Mouse (Mus musculus): Measurements from ENCODE around the gene Emb. TPM values are rescaled to one million over a fixed set of nuclear protein-coding genes. Genes with fewer than 3 reads are reported as not detected.

Gene Emb
- total and polyA plus RNA-seq, 3 experiments, result 2.7 to 9.3 (median 8.8) TPM

DNA sequence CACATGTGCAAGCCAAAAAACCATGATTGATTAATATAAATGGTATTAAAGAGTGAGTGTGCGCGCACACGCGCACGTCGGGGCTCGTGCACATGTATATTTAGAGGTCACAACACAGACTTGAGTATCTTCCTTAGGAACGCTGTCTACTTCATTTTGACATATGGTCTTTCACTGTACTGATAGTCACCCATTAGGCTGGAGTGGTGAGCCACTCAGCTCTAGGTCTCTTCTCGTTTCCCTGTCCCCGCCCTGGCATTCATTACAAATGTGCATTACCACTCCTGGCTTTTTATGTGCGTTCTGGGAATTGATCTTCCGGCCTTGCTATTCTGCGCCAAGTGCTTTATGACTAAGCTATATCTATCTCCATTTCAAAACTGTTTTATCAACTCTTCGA lies 59.6 kb downstream of the Emb start:
- H3K27me3 ChIP-seq (ENCODE audit: control insufficient read depth, insufficient read depth, low read length), result no peaks in the 10 kb centered on the region; the same call in 1 of the 2 replicates
- no peaks in the 10 kb centered on the region for H3K4me1 ChIP-seq (ENCODE audit: control insufficient read depth, insufficient read depth, low read length)
- H3K36me3 ChIP-seq (ENCODE audit: control insufficient read depth, insufficient read depth, low read length), result no peaks in the 10 kb centered on the region
- WGBS, result 93% methylated on average over 14 of the region's 14 CpGs
- H3K79me2 ChIP-seq (replicated peaks; ENCODE audit: control insufficient read depth, insufficient read depth, low read length), result no peaks in the 10 kb centered on the region
- no peak overlapping the region for H3K4me3 ChIP-seq
- no peak overlapping the region for H3K27ac ChIP-seq
- no peak overlapping the region for H3K9ac ChIP-seq (ENCODE audit: low read depth, low read length)
- DNase-seq, result no peak
- TF ChIP-seq POLR2A (IDR thresholded peaks at IDR 0.05; ENCODE audit: insufficient read depth, low read depth, low read length), result no peak
- no peak for TF ChIP-seq CTCF (IDR thresholded peaks at IDR 0.05)
- TF ChIP-seq EP300 (IDR thresholded peaks at IDR 0.05; ENCODE audit: insufficient read depth, low read depth, low read length), result no peak
- intact Hi-C loops (cut with DNase I), result no loop called here

DNA sequence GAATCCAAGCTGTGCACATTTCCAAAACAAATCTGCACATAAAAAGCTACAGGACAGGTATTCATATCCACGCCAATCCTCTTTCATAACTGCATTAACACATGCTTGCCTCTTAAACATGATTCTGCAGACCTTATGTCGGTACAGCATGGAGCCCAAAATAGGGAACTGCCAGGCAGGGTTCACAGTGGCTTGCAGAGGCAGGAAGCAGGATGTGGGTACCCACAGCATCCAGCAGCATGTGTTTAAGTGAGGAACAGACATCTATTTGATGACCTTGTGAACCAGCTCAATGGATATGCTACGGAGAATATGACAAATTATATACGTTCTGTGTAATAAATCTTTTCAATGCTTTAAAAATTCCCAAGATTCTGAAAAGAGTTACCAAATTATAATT lies 75.7 kb downstream of the Emb start:
- intact Hi-C loops (cut with DNase I), result no loop called here
- 79% methylated on average over 4 of the region's 4 CpGs for WGBS
- peak in 1 of 2 experiments; percentile 33 for DNase-seq
- no peaks in the 10 kb centered on the region for H3K36me3 ChIP-seq (ENCODE audit: control insufficient read depth, insufficient read depth, low read length)
- no peaks in the 10 kb centered on the region for H3K4me1 ChIP-seq (ENCODE audit: control insufficient read depth, insufficient read depth, low read length)
- H3K27ac ChIP-seq, result no peak overlapping the region
- H3K9ac ChIP-seq (ENCODE audit: low read depth, low read length), result no peak overlapping the region
- no peaks in the 10 kb centered on the region for H3K27me3 ChIP-seq (ENCODE audit: control insufficient read depth, insufficient read depth, low read length)
- H3K79me2 ChIP-seq (replicated peaks; ENCODE audit: control insufficient read depth, insufficient read depth, low read length), result no peaks in the 10 kb centered on the region
- TF ChIP-seq CTCF (IDR thresholded peaks at IDR 0.05) (no peak), POLR2A (IDR thresholded peaks at IDR 0.05; ENCODE audit: insufficient read depth, low read depth, low read length) (no peak), EP300 (IDR thresholded peaks at IDR 0.05; ENCODE audit: insufficient read depth, low read depth, low read length) (no peak)
- no peak overlapping the region for H3K4me3 ChIP-seq

DNA sequence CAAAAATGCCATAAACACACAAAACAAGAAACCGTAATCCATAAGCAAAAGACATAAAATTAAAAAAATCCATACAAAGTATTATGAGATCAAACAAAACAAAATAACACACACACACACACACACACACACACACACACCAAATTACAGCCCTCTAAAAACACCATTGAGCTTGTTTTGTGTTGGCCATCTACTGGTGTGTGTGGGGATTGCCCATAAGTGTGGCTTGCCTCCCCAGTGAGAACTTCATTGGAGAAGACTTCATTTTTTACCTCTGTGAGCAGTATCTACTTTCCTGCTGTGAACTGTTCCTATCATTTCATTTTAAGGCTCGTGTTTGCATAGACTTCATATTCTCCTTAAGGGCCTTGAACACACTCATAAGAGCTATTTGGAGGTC lies 78.6 kb downstream of the Emb start:
- Histone ChIP-seq H3K27me3 (ENCODE audit: control insufficient read depth, insufficient read depth, low read length) (no peaks in the 10 kb centered on the region), H3K79me2 (replicated peaks; ENCODE audit: control insufficient read depth, insufficient read depth, low read length) (no peaks in the 10 kb centered on the region), H3K4me3 (no peak overlapping the region), H3K9ac (ENCODE audit: low read depth, low read length) (no peak overlapping the region), H3K4me1 (ENCODE audit: control insufficient read depth, insufficient read depth, low read length) (0 out of 2 replicates have a peak, but pooled peaks cover 1% of the 10 kb centered on the region), H3K36me3 (ENCODE audit: control insufficient read depth, insufficient read depth, low read length) (no peaks in the 10 kb centered on the region), H3K27ac (no peak overlapping the region)
- TF ChIP-seq POLR2A (IDR thresholded peaks at IDR 0.05; ENCODE audit: insufficient read depth, low read depth, low read length) (no peak), EP300 (IDR thresholded peaks at IDR 0.05; ENCODE audit: insufficient read depth, low read depth, low read length) (no peak), CTCF (IDR thresholded peaks at IDR 0.05) (no peak)
- DNase-seq, result no peak
- WGBS, result 88% methylated on average over 2 of the region's 2 CpGs
- intact Hi-C loops (cut with DNase I), result loop anchor here (5.0 kb wide), 1 partner anchor 150 kb away; no protein-coding TSS in a partner anchor

DNA sequence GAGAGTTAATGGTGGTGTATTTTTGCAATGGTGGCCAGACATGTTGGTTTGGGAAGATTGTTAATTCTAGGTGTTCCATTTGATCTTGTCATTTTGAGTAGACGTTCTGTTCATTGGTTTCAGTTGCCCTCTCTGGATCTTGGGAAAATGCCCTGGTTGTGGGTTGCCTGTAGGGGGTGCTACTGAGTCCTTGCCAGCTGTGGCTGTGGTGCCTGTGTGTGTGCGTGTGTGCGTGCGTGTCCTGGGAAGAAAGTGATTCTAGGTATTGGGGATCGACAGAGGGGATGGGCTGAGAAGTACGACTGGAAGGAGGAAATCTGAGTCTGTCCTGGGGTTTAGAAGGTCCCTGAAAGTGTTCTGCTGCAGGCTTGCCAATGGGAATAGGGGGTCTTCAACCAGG lies 79.1 kb downstream of the Emb start:
- Histone ChIP-seq H3K4me1 (ENCODE audit: control insufficient read depth, insufficient read depth, low read length) (0 out of 2 replicates have a peak, but pooled peaks cover 1% of the 10 kb centered on the region), H3K4me3 (no peak overlapping the region), H3K36me3 (ENCODE audit: control insufficient read depth, insufficient read depth, low read length) (no peaks in the 10 kb centered on the region), H3K79me2 (replicated peaks; ENCODE audit: control insufficient read depth, insufficient read depth, low read length) (no peaks in the 10 kb centered on the region), H3K27me3 (ENCODE audit: control insufficient read depth, insufficient read depth, low read length) (no peaks in the 10 kb centered on the region), H3K27ac (no peak overlapping the region), H3K9ac (ENCODE audit: low read depth, low read length) (no peak overlapping the region)
- TF ChIP-seq EP300 (IDR thresholded peaks at IDR 0.05; ENCODE audit: insufficient read depth, low read depth, low read length), result no peak
- no peak for TF ChIP-seq CTCF (IDR thresholded peaks at IDR 0.05)
- no peak for TF ChIP-seq POLR2A (IDR thresholded peaks at IDR 0.05; ENCODE audit: insufficient read depth, low read depth, low read length)
- intact Hi-C loops (cut with DNase I), result loop anchor here (5.0 kb wide), 1 partner anchor 150 kb away; no protein-coding TSS in a partner anchor
- DNase-seq, result no peak
- 93% methylated on average over 6 of the region's 6 CpGs for WGBS

DNA sequence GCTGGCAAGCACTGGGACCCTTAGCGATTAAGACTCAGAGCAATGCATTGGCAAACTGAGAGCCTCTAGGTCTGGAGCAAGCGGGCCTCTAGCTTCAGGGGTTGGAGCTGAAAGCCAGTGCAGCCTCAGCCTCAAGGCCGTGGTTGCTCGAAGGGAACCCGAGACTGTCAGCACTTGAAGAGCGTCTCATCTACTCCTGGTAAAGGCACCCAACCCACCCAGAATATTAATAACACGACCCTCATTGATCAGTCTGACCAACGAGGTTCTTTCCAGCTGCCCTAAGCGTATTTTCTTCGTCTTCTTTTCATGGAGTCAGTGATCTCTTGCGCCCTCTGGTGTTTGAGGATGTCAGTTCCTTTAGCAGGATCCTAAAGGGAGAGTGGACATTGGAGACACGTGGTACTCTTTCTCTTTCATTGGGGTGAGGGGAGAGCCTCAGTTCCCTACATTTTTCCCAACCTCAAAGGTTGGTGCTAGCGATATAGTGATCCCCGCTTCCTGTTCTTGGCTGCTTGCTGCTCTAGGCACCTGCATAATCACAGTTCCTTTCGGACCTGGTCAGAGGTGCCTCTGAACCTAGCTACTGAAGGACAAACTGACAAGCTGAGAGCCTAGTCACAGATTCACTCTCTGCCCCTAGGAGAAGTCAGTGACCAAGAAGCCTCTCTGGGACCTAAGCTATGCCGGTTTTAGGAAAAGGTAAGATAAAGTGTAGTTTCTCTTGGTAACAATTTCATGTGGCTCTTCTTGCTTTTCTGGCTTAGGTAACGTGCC lies 81.3 kb downstream of the Emb start:
- Histone ChIP-seq H3K36me3 (ENCODE audit: control insufficient read depth, insufficient read depth, low read length) (no peaks in the 10 kb centered on the region), H3K27ac (no peak overlapping the region), H3K9ac (ENCODE audit: low read depth, low read length) (peak overlapping the region; percentile 44), H3K79me2 (replicated peaks; ENCODE audit: control insufficient read depth, insufficient read depth, low read length) (no peaks in the 10 kb centered on the region), H3K4me3 (no peak overlapping the region), H3K4me1 (ENCODE audit: control insufficient read depth, insufficient read depth, low read length) (0 out of 2 replicates have a peak, but pooled peaks cover 1% of the 10 kb centered on the region), H3K27me3 (ENCODE audit: control insufficient read depth, insufficient read depth, low read length) (no peaks in the 10 kb centered on the region)
- DNase-seq, result peak; percentile 27 to 40
- TF ChIP-seq CTCF (IDR thresholded peaks at IDR 0.05) (peak; percentile 87), EP300 (IDR thresholded peaks at IDR 0.05; ENCODE audit: insufficient read depth, low read depth, low read length) (no peak)
- WGBS, result 24% methylated on average over 17 of the region's 17 CpGs
- intact Hi-C loops (cut with DNase I), result loop anchor here (1.0 to 5.0 kb wide), 2 partner anchors 87 to 152 kb away; no protein-coding TSS in a partner anchor

Data from heart, adult 2 months (tissue).